Comparison of ENCODE assay signal across 8 mouse cellular contexts in genomic region chr8:53638495-53639171, GRCm38 (mm10). TPM values are rescaled to one million over a fixed set of nuclear protein-coding genes. Genes with fewer than 3 reads are reported as not detected.
DNase-seq lines count a peak whose midpoint lies in the region; ATAC-seq and TF ChIP-seq lines count a peak whose summit lies in the region.

Gene Neil3 (minus strand): TSS chr8:53639065.

- ATAC-seq in forebrain, postnatal 0 days, result peak; percentile 94

- no peaks in the 10 kb centered on the region for H3K9me3 ChIP-seq in forebrain, postnatal 0 days (ENCODE audit: low read length)
- H3K9me3 ChIP-seq in hindbrain, embryonic 10.5 days, result no peaks in the 10 kb centered on the region
- H3K9me3 ChIP-seq in megakaryocyte, embryonic 14.5 days, result no peaks in the 10 kb centered on the region

- H3K4me3 ChIP-seq in forebrain, postnatal 0 days (ENCODE audit: low read depth, low read length), result peak within 1 kb of the TSS; percentile 35
- H3K4me3 ChIP-seq in hindbrain, embryonic 10.5 days, result peak within 1 kb of the TSS; percentile 67
- peak within 1 kb of the TSS; percentile 35 for H3K4me3 ChIP-seq in left cerebral cortex, adult 2 months
- peak within 1 kb of the TSS; percentile 94 for H3K4me3 ChIP-seq in megakaryocyte, embryonic 14.5 days (replicated peaks)

- no peaks in the 10 kb centered on the region for H3K36me3 ChIP-seq in forebrain, postnatal 0 days (ENCODE audit: insufficient read depth)
- no peaks in the 10 kb centered on the region for H3K36me3 ChIP-seq in hindbrain, embryonic 10.5 days
- H3K36me3 ChIP-seq in megakaryocyte, embryonic 14.5 days (replicated peaks; ENCODE audit: low read length), result no peaks in the 10 kb centered on the region

- no peaks in the 10 kb centered on the region for H3K27me3 ChIP-seq in forebrain, postnatal 0 days (ENCODE audit: insufficient read depth, low read length)
- no peaks in the 10 kb centered on the region for H3K27me3 ChIP-seq in hindbrain, embryonic 10.5 days (ENCODE audit: insufficient read depth, poor library complexity, severe bottlenecking)
- no peaks in the 10 kb centered on the region for H3K27me3 ChIP-seq in megakaryocyte, embryonic 14.5 days (replicated peaks)

- peak; percentile 90 for DNase-seq in Muller cell, postnatal 12 days (ENCODE audit: inconsistent ontology term)
- peak; percentile 14 to 21 for DNase-seq in cerebellum, adult 18-20 months
- peak; percentile 41 for DNase-seq in forebrain, postnatal 0 days
- DNase-seq in hindbrain, embryonic 10.5 days (ENCODE audit: low spot score), result peak; percentile 90
- peak; percentile 10 to 18 for DNase-seq in left cerebral cortex, adult 2 months (ENCODE audit: extremely low spot score in 1 of 2, low spot score in 2 of 2)
- DNase-seq in right cerebral cortex, postnatal 10 days (ENCODE audit: low spot score in 2 of 2), result peak; percentile 57 to 58
- peak; percentile 69 to 79 for DNase-seq in urinary bladder, postnatal 36 days (ENCODE audit: low spot score in 2 of 2)

- peak within 1 kb of the TSS; percentile 48 for H3K9ac ChIP-seq in forebrain, postnatal 0 days

- no peak for TF ChIP-seq CTCF in forebrain, postnatal 0 days (IDR thresholded peaks at IDR 0.05; ENCODE audit: low read depth)
- TF ChIP-seq CTCF in left cerebral cortex, adult 2 months (IDR thresholded peaks at IDR 0.05), result no peak

- H3K27ac ChIP-seq in forebrain, postnatal 0 days (ENCODE audit: low read depth, low read length), result no peak within 1 kb of the TSS
- H3K27ac ChIP-seq in hindbrain, embryonic 10.5 days, result peak within 1 kb of the TSS; percentile 88
- no peak within 1 kb of the TSS for H3K27ac ChIP-seq in left cerebral cortex, adult 2 months

- 2% methylated on average over 26 of the region's 26 CpGs for WGBS in forebrain, postnatal 0 days
- WGBS in hindbrain, embryonic 10.5 days, result 1% methylated on average over 26 of the region's 26 CpGs

- intact Hi-C loops in left cerebral cortex, adult 2 months (cut with DNase I), result no loop called here

- no peaks in the 10 kb centered on the region for H3K4me1 ChIP-seq in forebrain, postnatal 0 days (ENCODE audit: insufficient read depth)
- H3K4me1 ChIP-seq in hindbrain, embryonic 10.5 days (replicated peaks), result peaks cover 21% of the 10 kb centered on the region
- H3K4me1 ChIP-seq in megakaryocyte, embryonic 14.5 days, result peaks cover 23% of the 10 kb centered on the region

- H3K4me2 ChIP-seq in forebrain, postnatal 0 days (ENCODE audit: low read depth), result peak within 1 kb of the TSS; percentile 69

RNA-seq across cellular contexts. Expression of gene Neil3, which starts in this region (rescaled TPM):
- 1.8 and 2.4 TPM in 2 replicates for total RNA-seq in forebrain, postnatal 0 days (2014; rRNA removed)
- 3.3 and 4.5 TPM in 2 replicates for polyA plus RNA-seq in forebrain, postnatal 0 days (2015; fragmentation: Nextera tagmentation; extraction: Ambion mirVana)
- polyA plus RNA-seq in hindbrain, embryonic 10.5 days (2016; fragmentation: Nextera tagmentation; extraction: Ambion mirVana), result 25.3 and 30.3 TPM in 2 replicates
- total RNA-seq in left cerebral cortex, adult 2 months (2021), result under 1 TPM in 1 of 2 experiments, not detected in 1; 0.23 TPM
- polyA plus RNA-seq in megakaryocyte, embryonic 14.5 days (2012; ENCODE audit: insufficient read depth, low replicate concordance), result 0.71 and 0.81 TPM in 2 replicates

Comparison
In these comparisons a context has a peak if more than half of its experiments do, and no peak if none do; other contexts are left out.
1. Peak in DNase-seq and H3K4me3 ChIP-seq in left cerebral cortex, adult 2 months; RNA of the gene not detected or under 1 TPM.
2. DNase-seq: peak in every context shown above with its lines; median percentile 90 in Muller cell, postnatal 12 days; 90 in hindbrain, embryonic 10.5 days; 74 in urinary bladder, postnatal 36 days; 58 in right cerebral cortex, postnatal 10 days; 41 in forebrain, postnatal 0 days; 18 in cerebellum, adult 18-20 months; 14 in left cerebral cortex, adult 2 months.
3. H3K4me3 ChIP-seq: peak in every context shown above with its lines; median percentile 94 in megakaryocyte, embryonic 14.5 days; 67 in hindbrain, embryonic 10.5 days; 35 in forebrain, postnatal 0 days; 35 in left cerebral cortex, adult 2 months.